Mouse (Mus musculus): ENCODE results near the gene Adamts12. TPM values are rescaled to one million over a fixed set of nuclear protein-coding genes. Genes with fewer than 3 reads are reported as not detected.

The Adamts12 gene
- total and polyA plus RNA-seq, 3 experiments = not detected

DNA sequence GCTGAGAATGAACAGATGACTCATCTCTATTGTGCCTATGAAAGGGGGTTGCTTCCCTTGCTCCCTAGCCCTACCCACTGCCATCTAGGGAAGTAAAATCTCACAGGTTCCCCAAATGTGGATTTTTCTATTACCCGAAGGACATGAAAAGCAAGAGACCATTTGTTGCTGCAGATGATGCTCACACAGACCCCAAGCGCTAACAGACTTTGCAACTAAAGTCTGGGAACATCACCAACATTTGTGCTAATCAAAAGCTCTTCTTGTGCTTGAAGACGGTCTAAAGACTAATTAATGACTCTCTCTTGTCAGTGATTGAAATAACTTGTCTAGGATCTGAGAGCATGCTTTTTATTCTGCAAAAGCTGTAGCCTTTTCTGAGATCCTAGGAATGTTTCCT is 175.8 kb downstream of the Adamts12 start:
- Histone ChIP-seq H3K9me3 (replicated peaks; ENCODE audit: insufficient read depth, low read length) (no peaks in the 10 kb centered on the region), H3K36me3 (ENCODE audit: control insufficient read depth in 1 of 2, insufficient read depth in 2 of 2, low read length in 2 of 2) (no peaks in the 10 kb centered on the region), H3K27me3 (ENCODE audit: control insufficient read depth in 1 of 2, insufficient read depth in 2 of 2, low read length in 2 of 2) (no peaks in the 10 kb centered on the region), H3K4me1 (ENCODE audit: control insufficient read depth in 1 of 2, insufficient read depth in 2 of 2, low read length in 2 of 2) (no peaks in the 10 kb centered on the region), H3K4me3 (ENCODE audit: control insufficient read depth in 1 of 2, insufficient read depth in 1 of 2, low read depth in 2 of 2, low read length in 2 of 2) (no peak overlapping the region), H3K27ac (ENCODE audit: control insufficient read depth, low read depth, low read length) (no peak overlapping the region), H3K9ac (ENCODE audit: control insufficient read depth, low read depth, low read length, poor library complexity, severe bottlenecking) (no peak overlapping the region), H3K79me2 (ENCODE audit: control insufficient read depth, insufficient read depth, low read length, poor library complexity) (no peaks in the 10 kb centered on the region)
- TF ChIP-seq HCFC1 (IDR thresholded peaks at IDR 0.05; ENCODE audit: low read depth, low read length) = no peak
- no peak for TF ChIP-seq UBTF (IDR thresholded peaks at IDR 0.05; ENCODE audit: borderline replicate concordance, insufficient read depth, low read depth, low read length)
- TF ChIP-seq RCOR1 (IDR thresholded peaks at IDR 0.05; ENCODE audit: low read depth, low read length) = no peak
- TF ChIP-seq ZC3H11A (IDR thresholded peaks at IDR 0.05; ENCODE audit: low read depth, low read length) = no peak
- TF ChIP-seq ZMIZ1 (IDR thresholded peaks at IDR 0.05; ENCODE audit: low read depth, low read length) = no peak
- TF ChIP-seq TBP (IDR thresholded peaks at IDR 0.05; ENCODE audit: low read depth, low read length) = no peak
- TF ChIP-seq POLR2AphosphoS5 (IDR thresholded peaks at IDR 0.05; ENCODE audit: borderline replicate concordance, low read depth, low read length) = no peak
- no peak for TF ChIP-seq JUND (IDR thresholded peaks at IDR 0.05; ENCODE audit: low read depth, low read length)
- no peak for TF ChIP-seq MEF2A (IDR thresholded peaks at IDR 0.05; ENCODE audit: extremely low read depth, insufficient replicate concordance, low read depth, low read length, poor library complexity, severe bottlenecking)
- no peak for TF ChIP-seq GABPA (IDR thresholded peaks at IDR 0.05; ENCODE audit: low read depth, low read length)
- TF ChIP-seq CHD2 (IDR thresholded peaks at IDR 0.05; ENCODE audit: low read length) = no peak
- DNase-seq (ENCODE audit: low read depth, low spot score) = no peak

- no peak overlapping the region for H3K4me3 ChIP-seq (ENCODE audit: control insufficient read depth in 1 of 2, insufficient read depth in 1 of 2, low read depth in 2 of 2, low read length in 2 of 2)
- no peaks in the 10 kb centered on the region for H3K79me2 ChIP-seq (ENCODE audit: control insufficient read depth, insufficient read depth, low read length, poor library complexity)
- no peaks in the 10 kb centered on the region for H3K4me1 ChIP-seq (ENCODE audit: control insufficient read depth in 1 of 2, insufficient read depth in 2 of 2, low read length in 2 of 2)
- no peak overlapping the region for H3K27ac ChIP-seq (ENCODE audit: control insufficient read depth, low read depth, low read length)
- no peaks in the 10 kb centered on the region for H3K9me3 ChIP-seq (replicated peaks; ENCODE audit: insufficient read depth, low read length)
- H3K9ac ChIP-seq (ENCODE audit: control insufficient read depth, low read depth, low read length, poor library complexity, severe bottlenecking) = no peak overlapping the region
- no peak for DNase-seq (ENCODE audit: low read depth, low spot score)
- H3K27me3 ChIP-seq (ENCODE audit: control insufficient read depth in 1 of 2, insufficient read depth in 2 of 2, low read length in 2 of 2) = no peaks in the 10 kb centered on the region
- H3K36me3 ChIP-seq (ENCODE audit: control insufficient read depth in 1 of 2, insufficient read depth in 2 of 2, low read length in 2 of 2) = no peaks in the 10 kb centered on the region
- TF ChIP-seq POLR2AphosphoS5 (IDR thresholded peaks at IDR 0.05; ENCODE audit: borderline replicate concordance, low read depth, low read length) (no peak), POLR2A (IDR thresholded peaks at IDR 0.05; ENCODE audit: control insufficient read depth in 1 of 2, insufficient read depth in 1 of 2, low read depth in 1 of 2, low read length in 2 of 2, poor library complexity in 1 of 2) (no peak)
These were observed 176.7 kb downstream of the Adamts12 start for GRCm38 (mm10) chr15:11241288-11241687.

- H3K4me3 ChIP-seq (ENCODE audit: control insufficient read depth in 1 of 2, insufficient read depth in 1 of 2, low read depth in 2 of 2, low read length in 2 of 2) = no peak overlapping the region
- no peak overlapping the region for H3K27ac ChIP-seq (ENCODE audit: control insufficient read depth, low read depth, low read length)
- 0 out of 2 replicates have a peak, but pooled peaks cover 2% of the 10 kb centered on the region for H3K9me3 ChIP-seq (replicated peaks; ENCODE audit: insufficient read depth, low read length)
- no peak overlapping the region for H3K9ac ChIP-seq (ENCODE audit: control insufficient read depth, low read depth, low read length, poor library complexity, severe bottlenecking)
- no peak for TF ChIP-seq CTCF (IDR thresholded peaks at IDR 0.05 in 2 of 3, conservative IDR thresholded peaks at IDR 0.05 in 1 of 3; ENCODE audit: control insufficient read depth in 1 of 3, insufficient read depth in 1 of 3, low read depth in 2 of 3, low read length in 3 of 3, poor library complexity in 1 of 3, severe bottlenecking in 1 of 3)
- TF ChIP-seq MAFK (IDR thresholded peaks at IDR 0.05; ENCODE audit: borderline replicate concordance, low read depth, low read length) = no peak
- no peak for TF ChIP-seq HCFC1 (IDR thresholded peaks at IDR 0.05; ENCODE audit: low read depth, low read length)
- TF ChIP-seq MAZ (IDR thresholded peaks at IDR 0.05; ENCODE audit: low read depth, low read length) = no peak
- no peaks in the 10 kb centered on the region for H3K79me2 ChIP-seq (ENCODE audit: control insufficient read depth, insufficient read depth, low read length, poor library complexity)
- no peaks in the 10 kb centered on the region for H3K36me3 ChIP-seq (ENCODE audit: control insufficient read depth in 1 of 2, insufficient read depth in 2 of 2, low read length in 2 of 2)
- DNase-seq (ENCODE audit: low read depth, low spot score) = no peak
- H3K4me1 ChIP-seq (ENCODE audit: control insufficient read depth in 1 of 2, insufficient read depth in 2 of 2, low read length in 2 of 2) = no peaks in the 10 kb centered on the region
- no peaks in the 10 kb centered on the region; a peak in 1 of 4 replicates for H3K27me3 ChIP-seq (ENCODE audit: control insufficient read depth in 1 of 2, insufficient read depth in 2 of 2, low read length in 2 of 2)
These were observed 181.8 kb downstream of the Adamts12 start for GRCm38 (mm10) chr15:11246402-11246801.

Measured in MEL (cell line).